Mouse (Mus musculus) megakaryocyte-erythroid progenitor cell, adult 5-6 weeks (primary cell): Measurements from ENCODE around the gene Nudt5. TPM values are rescaled to one million over a fixed set of nuclear protein-coding genes. Genes with fewer than 3 reads are reported as not detected.
"Not testable (repeated sequence)": the region's sequence is repeated elsewhere in the genome, so short reads cannot be mapped to it uniquely, and the experiment has no call there.

Source experiments
- ATAC-seq: replicated peaks from 2 replicates; pipeline ENCODE4 v1.8.0; 2016; ENCODE audit warnings: mild to moderate bottlenecking, inconsistent platforms; ENCODE audit not compliant: severe bottlenecking, poor library complexity, low FRiP score, low TSS enrichment
- total RNA-seq, 2 experiments: library from RNA; stranded (forward) in 1 of 2; stranded (reverse) in 1 of 2; fragments of 200-1000, 215-1000 nt in 1 of 2; fragments of >200 nt in 1 of 2; fragmentation: Nextera tagmentation in 1 of 2; gene quantifications; 2 replicates each; pipeline ENCODE4 v1.2.3; 2014 to 2017

Nudt5 gene
- total RNA-seq (2014; fragmentation: Nextera tagmentation) (82.3 and 98.2 TPM in 2 replicates), total RNA-seq (2017) (78.9 and 87.9 TPM in 2 replicates)

- peak; percentile 98 for ATAC-seq
These were observed at the start of gene Nudt5, which contains the start of gene Cdc123 for GRCm38 (mm10) chr2:5844873-5845631. TSS of gene Nudt5 (plus strand) at chr2:5845019. TSS of gene Cdc123 (minus strand) at chr2:5845164.

- no peak for ATAC-seq
These were observed 46.8 kb upstream of the Nudt5 start for GRCm38 (mm10) chr2:5797816-5798672.

DNA sequence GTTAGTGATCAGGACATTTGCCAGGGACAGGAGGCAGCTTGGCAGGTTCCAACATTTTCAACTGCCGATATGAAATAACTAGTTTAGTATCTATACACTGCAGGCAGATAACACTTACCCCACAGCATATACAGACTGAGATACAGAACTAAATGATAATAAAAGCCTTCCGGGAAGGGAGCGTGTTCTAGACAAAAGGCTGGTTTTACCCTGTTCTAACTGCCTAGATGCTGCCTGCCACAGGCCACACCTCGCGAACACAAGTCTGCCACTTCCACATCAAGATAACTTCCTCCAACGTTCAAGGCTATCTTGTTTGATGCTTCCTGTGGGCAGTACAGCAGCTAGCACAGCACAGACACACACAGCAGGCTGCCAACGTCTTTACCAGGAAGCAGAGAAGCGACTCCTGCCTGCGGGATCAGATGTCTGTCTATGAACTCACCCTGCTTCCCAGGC lies 43.6 kb upstream of the Nudt5 start:
- peak; percentile 90 for ATAC-seq

- peak; percentile 43 for ATAC-seq
These were observed 42.8 kb upstream of the Nudt5 start for GRCm38 (mm10) chr2:5801927-5802590.

- ATAC-seq = no peak
These were observed 40.3 kb upstream of the Nudt5 start for GRCm38 (mm10) chr2:5804440-5805045.

GRCm38 (mm10) chr2:5805228-5805627 lies 39.6 kb upstream of the Nudt5 start:
- ATAC-seq = no peak

- ATAC-seq = not testable (repeated sequence)
These were observed 38.6 kb upstream of the Nudt5 start for GRCm38 (mm10) chr2:5806201-5806600.

DNA sequence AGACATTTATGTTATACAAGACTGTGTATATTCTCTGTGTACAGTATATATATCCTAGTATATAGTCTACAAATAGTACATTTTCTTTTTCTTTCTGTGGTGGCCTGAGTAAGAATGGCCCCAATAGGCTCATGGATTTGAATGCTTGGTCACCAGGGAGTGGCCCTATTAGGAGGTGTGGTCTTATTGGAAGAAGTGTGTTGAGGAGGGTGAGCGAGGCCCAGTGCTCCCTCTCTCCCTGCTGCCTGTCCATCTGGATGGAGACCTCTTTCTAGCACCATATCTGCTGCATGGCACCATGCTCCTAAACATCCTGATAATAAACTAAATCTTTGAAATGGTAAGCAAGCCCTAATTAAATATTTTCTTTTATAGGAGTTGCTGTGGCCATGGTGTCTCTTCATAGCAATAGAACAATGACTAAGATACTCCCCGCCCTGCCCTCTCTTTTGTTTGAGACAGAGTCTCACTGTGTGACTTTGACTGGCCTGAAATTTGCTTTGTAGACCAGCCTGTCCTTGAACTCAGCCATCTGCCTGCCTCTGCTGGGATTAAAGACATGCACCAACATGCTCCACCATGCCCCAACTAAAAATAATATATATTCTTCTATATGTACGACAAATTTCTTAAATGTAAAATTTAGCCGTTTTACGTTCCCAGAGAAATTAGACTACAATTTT lies 34.6 kb upstream of the Nudt5 start:
- no peak for ATAC-seq

- 0 out of 2 replicates have a peak, but pooled peaks have one; percentile 14 for ATAC-seq
These were observed 33.5 kb upstream of the Nudt5 start for GRCm38 (mm10) chr2:5811235-5811782.

DNA sequence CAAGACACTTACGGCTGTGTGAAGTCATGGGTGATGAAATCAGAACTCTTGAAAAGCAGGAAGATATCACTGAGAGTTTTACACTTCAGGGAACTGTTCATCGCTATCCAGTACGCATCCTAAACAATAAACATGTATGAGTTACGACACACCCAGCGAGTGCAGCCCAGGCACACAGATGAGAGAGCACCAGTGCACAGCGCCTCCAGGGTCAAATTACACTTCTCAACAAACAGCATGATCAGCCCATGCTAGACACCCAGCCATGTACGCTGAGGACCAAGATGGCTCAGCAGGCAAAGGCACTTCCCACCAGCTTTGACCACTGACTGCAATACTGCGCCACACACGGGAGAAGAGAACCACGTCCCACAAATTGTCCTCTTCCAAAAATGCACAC lies 23.6 kb upstream of the Nudt5 start:
- ATAC-seq = no peak

- ATAC-seq = no peak
These were observed 22.4 kb upstream of the Nudt5 start for GRCm38 (mm10) chr2:5822449-5822848.

DNA sequence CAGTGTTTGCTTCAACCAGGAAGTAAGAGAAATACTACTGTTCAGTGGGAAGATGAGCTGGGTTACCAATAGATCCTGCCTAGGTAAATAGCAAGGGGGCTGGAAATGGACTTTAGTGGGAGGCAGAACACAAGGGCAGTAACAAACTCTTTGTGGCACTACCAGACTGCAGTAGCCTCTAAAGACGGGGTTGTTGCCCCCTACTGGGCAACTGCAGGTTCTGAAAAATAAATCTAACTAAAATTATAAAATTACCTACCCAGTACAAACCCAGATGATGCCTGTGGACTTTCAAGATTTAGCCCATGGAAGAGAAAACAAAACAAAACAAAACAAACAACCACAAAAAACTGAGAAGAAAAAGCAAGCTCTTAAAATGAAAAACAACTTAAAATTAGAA lies 20.6 kb upstream of the Nudt5 start:
- peak; percentile 73; the same call in 1 of the 2 replicates for ATAC-seq

- 0 out of 2 replicates have a peak, but pooled peaks have one; percentile 41 for ATAC-seq
These were observed 20.1 kb upstream of the Nudt5 start for GRCm38 (mm10) chr2:5824685-5825084.

DNA sequence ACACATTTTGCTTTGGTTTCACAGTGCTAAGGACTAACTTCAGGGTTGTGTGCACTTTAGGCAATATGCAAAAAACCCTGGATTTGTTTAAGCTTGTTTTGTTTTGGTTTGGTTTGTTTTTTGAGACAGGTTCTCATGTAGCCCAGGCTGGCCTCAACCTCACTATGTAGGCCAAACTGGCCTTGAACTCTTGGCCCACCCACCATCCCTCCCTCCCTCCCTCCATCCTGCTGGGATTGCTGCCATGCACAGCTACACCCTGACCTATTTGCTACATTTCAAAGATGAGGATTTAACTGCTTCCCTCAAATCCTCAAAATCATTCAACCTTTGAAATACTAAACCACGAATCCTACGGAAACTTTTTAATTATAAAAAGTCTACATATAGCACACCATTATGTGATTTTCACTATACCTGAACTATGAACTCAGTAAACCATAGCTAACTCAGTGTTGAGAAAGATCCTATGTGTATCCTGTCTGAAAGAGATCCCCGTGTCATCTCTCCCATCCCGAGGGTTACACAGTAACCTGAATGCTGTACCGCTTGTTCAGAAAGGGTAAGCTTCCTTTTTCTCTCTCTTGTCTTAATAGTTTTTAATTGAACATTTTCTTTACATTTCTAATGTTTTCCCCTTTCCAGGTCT lies 19.4 kb upstream of the Nudt5 start:
- ATAC-seq = no peak

GRCm38 (mm10) chr2:5840815-5841214 lies 4.0 kb upstream of the Nudt5 start:
- no peak for ATAC-seq

DNA sequence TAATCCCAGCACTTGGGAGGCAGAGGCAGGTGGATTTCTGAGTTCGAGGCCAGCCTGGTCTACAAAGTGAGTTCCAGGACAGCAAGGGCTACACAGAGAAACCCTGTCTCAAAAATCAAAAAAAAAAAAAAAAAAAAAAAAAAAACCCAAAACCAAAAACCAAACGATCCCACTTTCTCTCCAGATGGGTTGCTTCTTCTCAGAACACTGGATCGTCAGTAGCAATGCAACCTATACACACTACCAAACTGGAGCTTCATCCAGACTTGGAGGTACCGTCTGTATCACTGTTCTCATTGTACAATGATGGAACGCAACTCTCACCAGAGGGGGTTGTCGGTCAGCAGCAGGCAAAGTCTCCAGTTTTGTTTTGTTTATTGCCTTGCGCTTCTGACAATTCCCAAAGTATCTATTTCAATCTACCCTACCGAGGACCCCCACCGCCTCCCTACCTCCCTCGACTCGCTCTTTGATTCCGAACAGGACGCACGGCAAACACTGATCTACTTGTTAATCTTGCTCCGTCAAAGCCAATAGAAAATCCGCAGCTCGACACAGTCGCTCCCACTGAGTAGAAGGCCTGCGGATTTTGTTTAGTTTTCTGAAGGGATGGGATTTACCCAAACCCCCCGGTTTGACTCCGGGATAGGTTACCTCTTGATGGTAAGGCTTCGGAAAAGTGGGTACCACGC lies 492 bp upstream of the Nudt5 start:
- peak; percentile 48 for ATAC-seq

DNA sequence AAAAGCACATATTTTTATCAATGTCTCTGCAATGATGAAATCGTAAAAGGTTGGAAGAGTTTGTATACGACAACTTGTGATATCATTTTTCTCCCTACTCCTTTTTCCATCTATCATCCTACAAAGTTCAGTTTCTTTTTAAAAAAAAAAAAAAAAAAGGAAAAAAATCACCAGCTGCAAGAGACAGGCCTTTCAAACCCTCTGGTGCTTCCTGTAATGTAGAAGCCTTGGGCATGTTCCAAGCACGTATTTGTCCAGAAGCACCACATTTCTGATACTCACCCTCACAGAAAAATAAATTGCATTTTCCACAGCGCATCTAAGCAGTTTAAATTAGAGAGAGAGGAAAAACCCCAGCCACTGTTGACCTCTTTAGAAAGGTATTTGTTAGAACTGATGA lies 1.0 kb downstream of the Nudt5 start:
- ATAC-seq = no peak
